9 mouse cellular contexts compared by ENCODE assay signal in the genomic region with DNA sequence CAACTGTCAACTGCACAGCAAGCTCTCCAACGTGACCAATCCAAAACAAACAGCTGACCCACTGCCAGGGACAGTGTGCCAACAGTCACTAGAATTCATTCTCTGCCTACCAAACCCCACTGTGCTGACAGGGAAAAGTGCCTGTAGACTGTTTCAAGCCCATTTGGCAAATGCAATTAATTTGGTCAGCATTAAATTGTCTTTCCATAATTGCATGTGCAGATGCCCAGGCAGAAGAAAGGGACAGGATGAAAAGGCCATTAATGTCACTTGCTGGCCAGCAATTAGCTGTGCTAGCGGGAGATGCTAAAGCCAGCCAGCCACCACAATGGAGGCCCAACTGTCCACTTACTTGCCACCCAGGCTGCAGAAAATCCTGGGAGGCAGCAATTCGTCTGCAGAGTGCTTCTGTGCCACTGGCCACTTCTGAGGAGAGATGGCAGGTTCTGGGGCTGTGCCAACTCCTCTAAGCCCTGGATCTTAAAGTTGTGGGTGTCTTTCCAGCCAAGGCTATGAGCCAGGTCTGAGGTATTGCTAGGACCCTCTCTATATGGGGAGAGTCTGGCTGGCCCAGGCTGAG.
DNase-seq lines count a peak whose midpoint lies in the region; ATAC-seq and TF ChIP-seq lines count a peak whose summit lies in the region.
"Had no signal": no experiment of that assay in that cellular context is flagged by ENCODE, and none has a peak within 500 bp of the region (broad histone marks: within the 10 kb centered on the region; RNA-seq: fewer than 3 reads in every experiment).

No protein-coding gene starts in this region.

- TF ChIP-seq CTCF in stomach, postnatal 0 days (IDR thresholded peaks at IDR 0.05; ENCODE audit: low read depth): no peak
- no peak for TF ChIP-seq CTCF in forebrain, postnatal 0 days (IDR thresholded peaks at IDR 0.05; ENCODE audit: low read depth)

- H3K27me3 ChIP-seq in hindbrain, embryonic 13.5 days: peaks cover 48% of the 10 kb centered on the region
- H3K27me3 ChIP-seq in hindbrain, embryonic 10.5 days (ENCODE audit: insufficient read depth, poor library complexity, severe bottlenecking): no peaks in the 10 kb centered on the region
- H3K27me3 ChIP-seq in stomach, embryonic 14.5 days (ENCODE audit: control insufficient read depth, insufficient read depth, low read length): no peaks in the 10 kb centered on the region
- no peaks in the 10 kb centered on the region for H3K27me3 ChIP-seq in stomach, postnatal 0 days (ENCODE audit: control insufficient read depth, insufficient read depth, low read length)
- H3K27me3 ChIP-seq in forebrain, postnatal 0 days (ENCODE audit: insufficient read depth, low read length): no peaks in the 10 kb centered on the region; the same call in 1 of the 2 replicates
- H3K27me3 ChIP-seq in intestine, embryonic 16.5 days (replicated peaks; ENCODE audit: control insufficient read depth, insufficient read depth, low read length): no peaks in the 10 kb centered on the region

- H3K4me3 ChIP-seq in hindbrain, embryonic 13.5 days: no peak overlapping the region
- no peak overlapping the region for H3K4me3 ChIP-seq in hindbrain, embryonic 10.5 days
- no peak overlapping the region for H3K4me3 ChIP-seq in stomach, embryonic 14.5 days (ENCODE audit: low read depth, low read length)
- H3K4me3 ChIP-seq in stomach, postnatal 0 days (ENCODE audit: low read depth, low read length): no peak overlapping the region
- H3K4me3 ChIP-seq in forebrain, postnatal 0 days (ENCODE audit: low read depth, low read length): no peak overlapping the region
- H3K4me3 ChIP-seq in intestine, embryonic 16.5 days (ENCODE audit: low read length): no peak overlapping the region
- H3K4me3 ChIP-seq: layer of hippocampus, adult 2 months had no signal

- DNase-seq in hindbrain, embryonic 10.5 days (ENCODE audit: low spot score): no peak
- DNase-seq in stomach, postnatal 0 days (ENCODE audit: low spot score): no peak
- DNase-seq in forebrain, postnatal 0 days: peak; percentile 69
- no peak for DNase-seq in kidney, postnatal 25 days
- DNase-seq in kidney, postnatal 10 days: no peak

- TF ChIP-seq EP300 in stomach, postnatal 0 days (optimal IDR thresholded peaks at IDR 0.05): no peak

- 34% methylated on average over 3 of the region's 3 CpGs for WGBS in hindbrain, embryonic 13.5 days
- WGBS in hindbrain, embryonic 10.5 days: 57% methylated on average over 3 of the region's 3 CpGs
- WGBS in stomach, embryonic 14.5 days: 72% methylated on average over 3 of the region's 3 CpGs
- 52% methylated on average over 3 of the region's 3 CpGs for WGBS in stomach, postnatal 0 days
- WGBS in forebrain, postnatal 0 days: 8% methylated on average over 3 of the region's 3 CpGs
- WGBS in intestine, embryonic 16.5 days: 52% methylated on average over 3 of the region's 3 CpGs

- no peaks in the 10 kb centered on the region for H3K36me3 ChIP-seq in hindbrain, embryonic 13.5 days
- no peaks in the 10 kb centered on the region for H3K36me3 ChIP-seq in hindbrain, embryonic 10.5 days
- H3K36me3 ChIP-seq in stomach, embryonic 14.5 days (ENCODE audit: control insufficient read depth, insufficient read depth, low read length): no peaks in the 10 kb centered on the region
- no peaks in the 10 kb centered on the region for H3K36me3 ChIP-seq in stomach, postnatal 0 days (ENCODE audit: control insufficient read depth, insufficient read depth, low read length)
- no peaks in the 10 kb centered on the region for H3K36me3 ChIP-seq in forebrain, postnatal 0 days (ENCODE audit: insufficient read depth)
- no peaks in the 10 kb centered on the region for H3K36me3 ChIP-seq in intestine, embryonic 16.5 days (ENCODE audit: control insufficient read depth, insufficient read depth, low read length)

- H3K9ac ChIP-seq in hindbrain, embryonic 13.5 days: no peak overlapping the region
- no peak overlapping the region for H3K9ac ChIP-seq in stomach, embryonic 14.5 days (replicated peaks; ENCODE audit: low read depth, low read length)
- H3K9ac ChIP-seq in stomach, postnatal 0 days (ENCODE audit: low read length): no peak overlapping the region
- H3K9ac ChIP-seq in forebrain, postnatal 0 days: no peak overlapping the region
- H3K9ac ChIP-seq in intestine, embryonic 16.5 days (ENCODE audit: low read depth, low read length): no peak overlapping the region

- no peaks in the 10 kb centered on the region for H3K9me3 ChIP-seq in hindbrain, embryonic 13.5 days
- no peaks in the 10 kb centered on the region for H3K9me3 ChIP-seq in hindbrain, embryonic 10.5 days
- no peaks in the 10 kb centered on the region for H3K9me3 ChIP-seq in stomach, embryonic 14.5 days (ENCODE audit: control insufficient read depth, low read depth, low read length)
- no peaks in the 10 kb centered on the region for H3K9me3 ChIP-seq in stomach, postnatal 0 days (ENCODE audit: control insufficient read depth, low read length)
- H3K9me3 ChIP-seq in forebrain, postnatal 0 days (ENCODE audit: low read length): no peaks in the 10 kb centered on the region
- H3K9me3 ChIP-seq in intestine, embryonic 16.5 days (ENCODE audit: control insufficient read depth, low read length): no peaks in the 10 kb centered on the region

- H3K4me2 ChIP-seq in hindbrain, embryonic 13.5 days: no peak overlapping the region
- H3K4me2 ChIP-seq in stomach, embryonic 14.5 days (replicated peaks; ENCODE audit: low read depth, low read length): no peak overlapping the region
- no peak overlapping the region for H3K4me2 ChIP-seq in stomach, postnatal 0 days (replicated peaks; ENCODE audit: low read depth)
- no peak overlapping the region for H3K4me2 ChIP-seq in forebrain, postnatal 0 days (ENCODE audit: low read depth)
- no peak overlapping the region for H3K4me2 ChIP-seq in intestine, embryonic 16.5 days (ENCODE audit: low read depth, low read length)

- peaks cover 22% of the 10 kb centered on the region for H3K4me1 ChIP-seq in hindbrain, embryonic 13.5 days (replicated peaks)
- 0 out of 2 replicates have a peak, but pooled peaks cover 3% of the 10 kb centered on the region for H3K4me1 ChIP-seq in hindbrain, embryonic 10.5 days (replicated peaks)
- H3K4me1 ChIP-seq in stomach, embryonic 14.5 days (ENCODE audit: control insufficient read depth, insufficient read depth, low read length): 0 out of 2 replicates have a peak, but pooled peaks cover 3% of the 10 kb centered on the region
- no peaks in the 10 kb centered on the region for H3K4me1 ChIP-seq in stomach, postnatal 0 days (replicated peaks; ENCODE audit: control insufficient read depth, insufficient read depth)
- H3K4me1 ChIP-seq in forebrain, postnatal 0 days (ENCODE audit: insufficient read depth): no peaks in the 10 kb centered on the region
- no peaks in the 10 kb centered on the region for H3K4me1 ChIP-seq in intestine, embryonic 16.5 days (ENCODE audit: control insufficient read depth, insufficient read depth, low read length)

- peak; percentile 75 for ATAC-seq in hindbrain, embryonic 13.5 days (ENCODE audit: low FRiP score)
- peak; percentile 5; the same call in 1 of the 2 replicates for ATAC-seq in stomach, embryonic 14.5 days (ENCODE audit: insufficient number of reproducible peaks, insufficient read depth, low FRiP score, low read depth)
- ATAC-seq in stomach, postnatal 0 days (ENCODE audit: low FRiP score, low TSS enrichment): no peak
- peak; percentile 85 for ATAC-seq in forebrain, postnatal 0 days
- no peak for ATAC-seq in intestine, embryonic 16.5 days

- H3K27ac ChIP-seq in hindbrain, embryonic 13.5 days: peak overlapping the region; percentile 18; the same call in 1 of the 2 replicates
- H3K27ac ChIP-seq in hindbrain, embryonic 10.5 days: no peak overlapping the region
- no peak overlapping the region for H3K27ac ChIP-seq in stomach, embryonic 14.5 days (ENCODE audit: low read length)
- no peak overlapping the region for H3K27ac ChIP-seq in stomach, postnatal 0 days (replicated peaks)
- H3K27ac ChIP-seq in forebrain, postnatal 0 days (ENCODE audit: low read depth, low read length): no peak overlapping the region
- H3K27ac ChIP-seq in intestine, embryonic 16.5 days (ENCODE audit: low read length): no peak overlapping the region
- H3K27ac ChIP-seq: layer of hippocampus, adult 2 months had no signal

Comparison
In these comparisons a context has a peak if more than half of its experiments do, and no peak if none do; other contexts are left out.
1. ATAC-seq: peak in hindbrain, embryonic 13.5 days (single experiment), stomach, embryonic 14.5 days (single experiment) and forebrain, postnatal 0 days (single experiment); none in stomach, postnatal 0 days (single experiment) and intestine, embryonic 16.5 days (single experiment).